Mouse (Mus musculus): ENCODE results near the gene Rpl26. TPM values are rescaled to one million over a fixed set of nuclear protein-coding genes. Genes with fewer than 3 reads are reported as not detected.
A peak's percentile ranks its signal among the peaks of the same experiment; 100 is the strongest.

The Rpl26 gene
- polyA plus RNA-seq (2014; fragmentation: Nextera tagmentation; extraction: Ambion mirVana): 669 and 732 TPM in 2 replicates

- Histone ChIP-seq H3K9me3 (ENCODE audit: control insufficient read depth, low read length) (0 out of 2 replicates have a peak, but pooled peaks cover 2% of the 10 kb centered on the region), H3K36me3 (ENCODE audit: control insufficient read depth, insufficient read depth, low read length) (peaks cover 41% of the 10 kb centered on the region), H3K4me1 (ENCODE audit: control insufficient read depth in 2 of 2, insufficient read depth in 2 of 2, low read length in 2 of 2) (peaks cover 0 to 7% of the 10 kb centered on the region in 2 experiments; a peak in 1 of 4 replicates), H3K4me3 (ENCODE audit: control insufficient read depth in 1 of 2, insufficient read depth in 1 of 2, low read depth in 1 of 2, low read length in 2 of 2) (peak within 1 kb of the TSS; percentile 80 to 95), H3K27me3 (ENCODE audit: control insufficient read depth, insufficient read depth, low read length) (no peaks in the 10 kb centered on the region), H3K4me2 (ENCODE audit: low read length) (peak within 1 kb of the TSS; percentile 74), H3K27ac (replicated peaks in 1 of 2; ENCODE audit: control insufficient read depth in 1 of 2, insufficient read depth in 1 of 2, low read depth in 2 of 2, low read length in 2 of 2) (peak within 1 kb of the TSS; percentile 76 to 82), H3K9ac (ENCODE audit: low read length) (peak within 1 kb of the TSS; percentile 92)
- ATAC-seq (ENCODE audit: insufficient number of reproducible peaks, insufficient read depth, low FRiP score, low read depth): peak; percentile 77
- under 1% methylated on average over 52 of the region's 52 CpGs for WGBS
Measured at GRCm38 (mm10) chr11:68901351-68902046, at the start of gene Rpl26. TSS of gene Rpl26 (plus strand) at chr11:68901583.

- no peaks in the 10 kb centered on the region for H3K9me3 ChIP-seq (ENCODE audit: control insufficient read depth, low read length)
- H3K36me3 ChIP-seq (ENCODE audit: control insufficient read depth, insufficient read depth, low read length): no peaks in the 10 kb centered on the region
- peaks cover 10 to 28% of the 10 kb centered on the region in 2 experiments for H3K4me1 ChIP-seq (ENCODE audit: control insufficient read depth in 2 of 2, insufficient read depth in 2 of 2, low read length in 2 of 2)
- no peaks in the 10 kb centered on the region for H3K27me3 ChIP-seq (ENCODE audit: control insufficient read depth, insufficient read depth, low read length)
- peak overlapping the region; percentile 97 for H3K9ac ChIP-seq (ENCODE audit: low read length)
- peak overlapping the region; percentile 72 for H3K4me2 ChIP-seq (ENCODE audit: low read length)
- WGBS: 2% methylated on average over 13 of the region's 13 CpGs
- H3K27ac ChIP-seq (replicated peaks in 1 of 2; ENCODE audit: control insufficient read depth in 1 of 2, insufficient read depth in 1 of 2, low read depth in 2 of 2, low read length in 2 of 2): peak overlapping the region; percentile 92 to 98
- H3K4me3 ChIP-seq (ENCODE audit: control insufficient read depth in 1 of 2, insufficient read depth in 1 of 2, low read depth in 1 of 2, low read length in 2 of 2): peak overlapping the region; percentile 76 to 89
- ATAC-seq (ENCODE audit: insufficient number of reproducible peaks, insufficient read depth, low FRiP score, low read depth): no peak
Measured at GRCm38 (mm10) chr11:68851644-68852485, 49.5 kb upstream of the Rpl26 start.

GRCm38 (mm10) chr11:68852486-68852901 is 48.9 kb upstream of the Rpl26 start:
- WGBS: under 1% methylated on average over 35 of the region's 36 CpGs
- H3K4me3 ChIP-seq (ENCODE audit: control insufficient read depth in 1 of 2, insufficient read depth in 1 of 2, low read depth in 1 of 2, low read length in 2 of 2): peak overlapping the region; percentile 76 to 89
- H3K9me3 ChIP-seq (ENCODE audit: control insufficient read depth, low read length): no peaks in the 10 kb centered on the region
- peak overlapping the region; percentile 72 for H3K4me2 ChIP-seq (ENCODE audit: low read length)
- H3K4me1 ChIP-seq (ENCODE audit: control insufficient read depth in 2 of 2, insufficient read depth in 2 of 2, low read length in 2 of 2): peaks cover 10 to 26% of the 10 kb centered on the region in 2 experiments
- H3K27ac ChIP-seq (replicated peaks in 1 of 2; ENCODE audit: control insufficient read depth in 1 of 2, insufficient read depth in 1 of 2, low read depth in 2 of 2, low read length in 2 of 2): peak overlapping the region; percentile 92 to 98
- H3K36me3 ChIP-seq (ENCODE audit: control insufficient read depth, insufficient read depth, low read length): no peaks in the 10 kb centered on the region
- peak overlapping the region; percentile 97 for H3K9ac ChIP-seq (ENCODE audit: low read length)
- no peaks in the 10 kb centered on the region for H3K27me3 ChIP-seq (ENCODE audit: control insufficient read depth, insufficient read depth, low read length)
- peak; percentile 58 for ATAC-seq (ENCODE audit: insufficient number of reproducible peaks, insufficient read depth, low FRiP score, low read depth)

GRCm38 (mm10) chr11:68852932-68853409 is 48.4 kb upstream of the Rpl26 start:
- Histone ChIP-seq H3K4me3 (ENCODE audit: control insufficient read depth in 1 of 2, insufficient read depth in 1 of 2, low read depth in 1 of 2, low read length in 2 of 2) (peak overlapping the region; percentile 76 to 89), H3K4me1 (ENCODE audit: control insufficient read depth in 2 of 2, insufficient read depth in 2 of 2, low read length in 2 of 2) (peaks cover 10 to 26% of the 10 kb centered on the region in 2 experiments), H3K9me3 (ENCODE audit: control insufficient read depth, low read length) (no peaks in the 10 kb centered on the region), H3K4me2 (ENCODE audit: low read length) (peak overlapping the region; percentile 72), H3K27ac (replicated peaks in 1 of 2; ENCODE audit: control insufficient read depth in 1 of 2, insufficient read depth in 1 of 2, low read depth in 2 of 2, low read length in 2 of 2) (peak overlapping the region; percentile 92 to 98), H3K36me3 (ENCODE audit: control insufficient read depth, insufficient read depth, low read length) (no peaks in the 10 kb centered on the region), H3K9ac (ENCODE audit: low read length) (peak overlapping the region; percentile 97), H3K27me3 (ENCODE audit: control insufficient read depth, insufficient read depth, low read length) (no peaks in the 10 kb centered on the region)
- ATAC-seq (ENCODE audit: insufficient number of reproducible peaks, insufficient read depth, low FRiP score, low read depth): peak; percentile 99
- under 1% methylated on average over 42 of the region's 42 CpGs for WGBS

- 32% methylated on average over 14 of the region's 14 CpGs for WGBS
- Histone ChIP-seq H3K27ac (replicated peaks in 1 of 2; ENCODE audit: control insufficient read depth in 1 of 2, insufficient read depth in 1 of 2, low read depth in 2 of 2, low read length in 2 of 2) (peak overlapping the region; percentile 88 to 89), H3K9me3 (ENCODE audit: control insufficient read depth, low read length) (no peaks in the 10 kb centered on the region), H3K4me3 (ENCODE audit: control insufficient read depth in 1 of 2, insufficient read depth in 1 of 2, low read depth in 1 of 2, low read length in 2 of 2) (peak overlapping the region; percentile 20 to 89; a peak in 3 of 4 replicates), H3K36me3 (ENCODE audit: control insufficient read depth, insufficient read depth, low read length) (no peaks in the 10 kb centered on the region), H3K9ac (ENCODE audit: low read length) (peak overlapping the region; percentile 69), H3K27me3 (ENCODE audit: control insufficient read depth, insufficient read depth, low read length) (no peaks in the 10 kb centered on the region), H3K4me2 (ENCODE audit: low read length) (peak overlapping the region; percentile 72), H3K4me1 (ENCODE audit: control insufficient read depth in 2 of 2, insufficient read depth in 2 of 2, low read length in 2 of 2) (peaks cover 10 to 26% of the 10 kb centered on the region in 2 experiments)
- no peak; the same call in 1 of the 2 replicates for ATAC-seq (ENCODE audit: insufficient number of reproducible peaks, insufficient read depth, low FRiP score, low read depth)
Measured at GRCm38 (mm10) chr11:68853611-68854401, 47.6 kb upstream of the Rpl26 start.

GRCm38 (mm10) chr11:68854621-68855020 is 46.8 kb upstream of the Rpl26 start:
- Histone ChIP-seq H3K9me3 (ENCODE audit: control insufficient read depth, low read length) (no peaks in the 10 kb centered on the region), H3K9ac (ENCODE audit: low read length) (0 out of 2 replicates have a peak overlapping the region, but pooled peaks have one; percentile 17), H3K36me3 (ENCODE audit: control insufficient read depth, insufficient read depth, low read length) (no peaks in the 10 kb centered on the region), H3K27ac (replicated peaks in 1 of 2; ENCODE audit: control insufficient read depth in 1 of 2, insufficient read depth in 1 of 2, low read depth in 2 of 2, low read length in 2 of 2) (peak overlapping the region; percentile 60 to 89; a peak in 3 of 4 replicates), H3K4me3 (ENCODE audit: control insufficient read depth in 1 of 2, insufficient read depth in 1 of 2, low read depth in 1 of 2, low read length in 2 of 2) (no peak overlapping the region), H3K27me3 (ENCODE audit: control insufficient read depth, insufficient read depth, low read length) (no peaks in the 10 kb centered on the region), H3K4me2 (ENCODE audit: low read length) (no peak overlapping the region), H3K4me1 (ENCODE audit: control insufficient read depth in 2 of 2, insufficient read depth in 2 of 2, low read length in 2 of 2) (peaks cover 10 to 26% of the 10 kb centered on the region in 2 experiments)
- no peak for ATAC-seq (ENCODE audit: insufficient number of reproducible peaks, insufficient read depth, low FRiP score, low read depth)
- WGBS: 87% methylated on average over 3 of the region's 3 CpGs

GRCm38 (mm10) chr11:68857329-68857728 is 44.1 kb upstream of the Rpl26 start:
- Histone ChIP-seq H3K27me3 (ENCODE audit: control insufficient read depth, insufficient read depth, low read length) (no peaks in the 10 kb centered on the region), H3K27ac (replicated peaks in 1 of 2; ENCODE audit: control insufficient read depth in 1 of 2, insufficient read depth in 1 of 2, low read depth in 2 of 2, low read length in 2 of 2) (no peak overlapping the region), H3K9me3 (ENCODE audit: control insufficient read depth, low read length) (no peaks in the 10 kb centered on the region), H3K4me1 (ENCODE audit: control insufficient read depth in 2 of 2, insufficient read depth in 2 of 2, low read length in 2 of 2) (peaks cover 10 to 13% of the 10 kb centered on the region in 2 experiments), H3K36me3 (ENCODE audit: control insufficient read depth, insufficient read depth, low read length) (no peaks in the 10 kb centered on the region), H3K9ac (ENCODE audit: low read length) (no peak overlapping the region), H3K4me2 (ENCODE audit: low read length) (no peak overlapping the region), H3K4me3 (ENCODE audit: control insufficient read depth in 1 of 2, insufficient read depth in 1 of 2, low read depth in 1 of 2, low read length in 2 of 2) (no peak overlapping the region)
- WGBS: 77% methylated on average over 3 of the region's 3 CpGs
- no peak for ATAC-seq (ENCODE audit: insufficient number of reproducible peaks, insufficient read depth, low FRiP score, low read depth)

Measured in heart, embryonic 14.5 days (tissue).